Mouse (Mus musculus) C2C12 (cell line): ENCODE data around the gene Xylt1.

Source experiments
- CTCF ChIP-seq: IDR thresholded peaks from one replicate; pipeline ENCODE4 v1.5.1; 2011; ENCODE audit not compliant: control insufficient read depth, insufficient read depth, insufficient read length
- FOSL1 ChIP-seq: IDR thresholded peaks from one replicate; pipeline ENCODE4 v1.8.0; 2011; ENCODE audit warnings: mild to moderate bottlenecking, low read length; ENCODE audit not compliant: poor library complexity, insufficient read depth, severe bottlenecking
- MAX ChIP-seq: IDR thresholded peaks from one replicate; pipeline ENCODE4 v1.6.1; 2011; ENCODE audit warnings: mild to moderate bottlenecking, control low read depth
- USF1 ChIP-seq: IDR thresholded peaks from one replicate; pipeline ENCODE4 v1.6.1; 2011; ENCODE audit warnings: low read depth, mild to moderate bottlenecking, control low read depth, moderate library complexity

DNA sequence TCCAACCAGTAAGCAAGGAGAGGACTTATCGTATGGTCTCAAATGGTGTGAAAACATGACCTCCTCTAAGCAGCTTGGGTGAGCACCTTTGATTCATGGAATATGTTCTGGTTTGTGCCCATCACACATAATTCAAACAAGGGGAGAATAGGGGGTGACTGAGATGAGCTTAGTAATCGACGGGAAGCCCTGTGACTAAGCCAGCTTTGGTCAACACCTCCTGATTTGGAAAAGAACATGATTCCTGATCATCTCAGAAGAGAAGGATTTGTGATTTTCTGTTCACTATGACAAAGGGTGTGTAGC lies 306.2 kb downstream of the Xylt1 start:
- TF ChIP-seq MAX (no peak), CTCF (no peak), USF1 (no peak), FOSL1 (no peak)
